Mouse (Mus musculus): ENCODE data around the gene Lpar2. TPM values are rescaled to one million over a fixed set of nuclear protein-coding genes. Genes with fewer than 3 reads are reported as not detected.

The Lpar2 gene
- polyA plus RNA-seq (2014; fragmentation: Nextera tagmentation; extraction: Ambion mirVana): 0.86 and 0.92 TPM in 2 replicates

DNA sequence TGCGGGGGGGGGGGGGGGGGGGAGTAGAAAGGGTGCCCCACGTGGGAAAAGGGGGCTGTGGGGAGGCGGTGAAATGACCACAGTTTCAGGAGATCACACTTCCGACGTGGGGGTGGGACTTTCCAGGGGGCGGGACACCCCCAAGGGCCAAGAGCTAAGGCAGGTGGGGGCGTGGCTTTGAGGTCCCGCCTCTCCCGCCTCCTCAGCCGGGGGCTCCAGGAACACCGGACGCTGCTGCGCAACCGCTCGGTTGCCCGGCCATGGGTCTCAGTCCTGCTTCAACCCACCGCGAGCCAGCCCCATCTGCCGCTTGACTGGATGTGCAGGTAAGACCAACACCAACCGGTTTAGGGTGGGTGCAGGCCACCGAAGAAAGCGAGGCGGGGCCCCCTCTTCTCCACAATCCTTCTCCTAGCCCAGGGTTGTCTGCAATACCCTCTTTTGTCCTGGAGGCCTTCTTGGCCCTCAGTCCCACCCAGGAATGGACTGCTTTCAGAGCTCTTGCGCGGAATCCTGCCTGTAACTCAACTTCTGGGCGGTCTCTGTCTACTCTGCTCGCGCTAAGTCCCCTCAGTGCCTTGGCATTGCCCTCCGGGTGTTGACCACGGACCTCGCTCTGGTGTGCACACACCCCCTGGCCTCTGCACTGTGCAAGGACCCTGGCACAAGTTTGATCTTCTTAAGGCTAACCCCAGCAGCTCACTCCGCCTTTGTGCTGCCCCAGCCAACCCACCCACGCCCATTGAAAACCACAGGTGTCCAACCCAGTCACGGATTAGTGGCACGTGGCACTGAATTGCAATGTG lies at the start of gene Lpar2:
Gene Lpar2, plus strand, starts transcription at position 44 of the 806 bp plus-strand sequence.
- H3K9ac ChIP-seq (ENCODE audit: low read depth, low read length): peak within 1 kb of the TSS; percentile 76
- H3K9me3 ChIP-seq (ENCODE audit: control insufficient read depth, low read length): no peaks in the 10 kb centered on the region
- DNase-seq (ENCODE audit: low spot score): peak; percentile 93
- peaks cover 11% of the 10 kb centered on the region for H3K4me1 ChIP-seq (ENCODE audit: control insufficient read depth, insufficient read depth, low read length)
- peak within 1 kb of the TSS; percentile 86 for H3K4me2 ChIP-seq (ENCODE audit: low read depth, low read length)
- peak within 1 kb of the TSS; percentile 62 for H3K4me3 ChIP-seq (ENCODE audit: low read depth, low read length)
- H3K27me3 ChIP-seq (replicated peaks; ENCODE audit: control insufficient read depth, insufficient read depth, low read length): no peaks in the 10 kb centered on the region
- peak within 1 kb of the TSS; percentile 63 for H3K27ac ChIP-seq (replicated peaks; ENCODE audit: low read depth, low read length)
- ATAC-seq (ENCODE audit: low read depth): peak; percentile 86
- WGBS: 1% methylated on average over 23 of the region's 35 CpGs
- peaks cover 18% of the 10 kb centered on the region for H3K36me3 ChIP-seq (ENCODE audit: control insufficient read depth, insufficient read depth, low read length)

DNA sequence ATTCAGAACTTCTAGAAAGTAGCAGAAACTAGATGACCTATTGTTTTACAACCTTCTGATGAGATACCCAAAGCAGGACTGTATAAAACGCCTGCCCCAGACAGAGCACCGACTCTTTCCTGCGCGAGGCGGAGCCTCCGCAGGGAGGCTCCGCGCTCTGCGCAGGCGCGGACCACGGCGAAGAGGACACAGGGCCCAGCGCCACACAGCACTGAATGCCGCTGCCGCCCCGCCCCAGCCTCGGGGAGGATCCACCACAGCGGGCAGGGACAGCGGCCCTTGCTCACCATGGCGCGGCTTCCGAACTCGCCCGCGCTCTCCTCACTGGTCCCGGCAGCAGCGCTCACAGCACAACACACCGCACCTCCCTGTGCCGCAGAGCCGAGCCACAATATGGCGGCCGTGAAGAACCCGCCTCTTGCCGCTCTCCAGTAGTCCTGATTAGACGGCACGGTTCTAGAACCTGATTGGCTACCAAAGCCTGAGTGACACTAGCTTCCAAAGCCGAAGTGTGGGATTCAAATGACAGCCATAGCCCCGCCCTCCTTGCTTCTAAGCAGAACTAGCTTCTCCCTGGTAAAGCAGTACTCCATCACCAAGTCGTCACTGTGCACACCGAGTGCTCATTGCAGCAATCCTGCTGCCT lies 47.6 kb upstream of the Lpar2 start, which contains the start of gene Gm20422:
Gene Gm20422, minus strand, starts transcription at position 384 of the 646 bp plus-strand sequence.
- peak within 1 kb of the TSS; percentile 73 for H3K4me3 ChIP-seq (ENCODE audit: low read depth, low read length)
- peak; percentile 99 for ATAC-seq (ENCODE audit: low read depth)

DNA sequence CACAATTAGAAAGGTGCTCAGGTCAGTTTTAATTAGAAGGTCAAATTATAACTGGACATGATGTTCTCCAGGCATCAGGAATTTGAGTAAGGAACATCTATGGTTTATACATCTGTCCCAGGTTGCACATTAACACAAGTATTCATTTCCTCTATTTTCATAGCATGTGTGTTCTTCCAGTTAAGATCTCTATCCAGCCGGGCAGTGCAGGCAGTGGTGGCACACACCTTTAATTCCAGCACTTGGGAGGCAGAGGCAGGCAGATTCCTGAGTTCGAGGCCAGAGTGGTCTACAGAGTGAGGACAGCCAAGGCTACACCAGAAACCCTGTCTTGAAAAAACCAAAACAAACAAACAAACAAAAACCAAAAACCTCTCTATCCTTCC lies 47.1 kb upstream of the Lpar2 start:
- Histone ChIP-seq H3K9me3 (ENCODE audit: control insufficient read depth, low read length) (no peaks in the 10 kb centered on the region), H3K9ac (ENCODE audit: low read depth, low read length) (no peak overlapping the region), H3K4me1 (ENCODE audit: control insufficient read depth, insufficient read depth, low read length) (peaks cover 15% of the 10 kb centered on the region), H3K27ac (replicated peaks; ENCODE audit: low read depth, low read length) (no peak overlapping the region), H3K4me2 (ENCODE audit: low read depth, low read length) (peak overlapping the region; percentile 36), H3K27me3 (replicated peaks; ENCODE audit: control insufficient read depth, insufficient read depth, low read length) (no peaks in the 10 kb centered on the region), H3K36me3 (ENCODE audit: control insufficient read depth, insufficient read depth, low read length) (no peaks in the 10 kb centered on the region; the same call in 1 of the 2 replicates), H3K4me3 (ENCODE audit: low read depth, low read length) (peak overlapping the region; percentile 73)
- ATAC-seq (ENCODE audit: low read depth) (no peak), DNase-seq (ENCODE audit: low spot score) (no peak)
- WGBS: 54% methylated on average over 2 of the region's 2 CpGs

More for the DNA sequence above, 47.6 kb upstream of the Lpar2 start, which contains the start of gene Gm20422:
- peak within 1 kb of the TSS; percentile 100 for H3K27ac ChIP-seq (replicated peaks; ENCODE audit: low read depth, low read length)
- peaks cover 3% of the 10 kb centered on the region; the same call in 1 of the 2 replicates for H3K36me3 ChIP-seq (ENCODE audit: control insufficient read depth, insufficient read depth, low read length)
- peak; percentile 100 for DNase-seq (ENCODE audit: low spot score)
- H3K9me3 ChIP-seq (ENCODE audit: control insufficient read depth, low read length): no peaks in the 10 kb centered on the region
- peak within 1 kb of the TSS; percentile 79 for H3K4me2 ChIP-seq (ENCODE audit: low read depth, low read length)
- peaks cover 15% of the 10 kb centered on the region for H3K4me1 ChIP-seq (ENCODE audit: control insufficient read depth, insufficient read depth, low read length)
- H3K27me3 ChIP-seq (replicated peaks; ENCODE audit: control insufficient read depth, insufficient read depth, low read length): no peaks in the 10 kb centered on the region
- H3K9ac ChIP-seq (ENCODE audit: low read depth, low read length): peak within 1 kb of the TSS; percentile 94
- 0% methylated on average over 33 of the region's 41 CpGs for WGBS

DNA sequence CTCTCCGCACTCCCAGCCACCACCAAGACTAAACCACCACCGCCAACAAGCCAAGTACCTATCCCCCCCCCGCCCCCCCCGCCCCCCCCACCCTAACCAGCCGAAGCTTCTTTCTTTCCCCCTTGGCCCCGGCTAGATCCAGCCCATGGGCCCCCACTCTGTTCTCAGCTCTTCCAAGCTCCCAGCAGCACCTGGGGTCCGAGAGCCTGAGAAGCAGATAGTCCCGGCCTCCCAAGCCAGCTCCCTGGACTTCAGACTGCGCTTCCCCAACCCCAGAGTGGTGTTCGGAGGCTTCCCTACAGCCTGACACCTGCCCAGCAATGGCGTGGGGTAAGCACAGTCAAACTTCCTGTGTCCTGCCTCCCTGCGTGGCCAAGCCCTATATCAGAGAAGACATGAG lies 45.1 kb upstream of the Lpar2 start:
- Histone ChIP-seq H3K4me1 (ENCODE audit: control insufficient read depth, insufficient read depth, low read length) (peaks cover 10% of the 10 kb centered on the region), H3K9ac (ENCODE audit: low read depth, low read length) (no peak overlapping the region), H3K9me3 (ENCODE audit: control insufficient read depth, low read length) (no peaks in the 10 kb centered on the region), H3K27ac (replicated peaks; ENCODE audit: low read depth, low read length) (no peak overlapping the region), H3K4me2 (ENCODE audit: low read depth, low read length) (no peak overlapping the region), H3K36me3 (ENCODE audit: control insufficient read depth, insufficient read depth, low read length) (no peaks in the 10 kb centered on the region), H3K4me3 (ENCODE audit: low read depth, low read length) (no peak overlapping the region), H3K27me3 (replicated peaks; ENCODE audit: control insufficient read depth, insufficient read depth, low read length) (no peaks in the 10 kb centered on the region)
- WGBS: 63% methylated on average over 9 of the region's 12 CpGs
- ATAC-seq (ENCODE audit: low read depth) (no peak), DNase-seq (ENCODE audit: low spot score) (no peak)

DNA sequence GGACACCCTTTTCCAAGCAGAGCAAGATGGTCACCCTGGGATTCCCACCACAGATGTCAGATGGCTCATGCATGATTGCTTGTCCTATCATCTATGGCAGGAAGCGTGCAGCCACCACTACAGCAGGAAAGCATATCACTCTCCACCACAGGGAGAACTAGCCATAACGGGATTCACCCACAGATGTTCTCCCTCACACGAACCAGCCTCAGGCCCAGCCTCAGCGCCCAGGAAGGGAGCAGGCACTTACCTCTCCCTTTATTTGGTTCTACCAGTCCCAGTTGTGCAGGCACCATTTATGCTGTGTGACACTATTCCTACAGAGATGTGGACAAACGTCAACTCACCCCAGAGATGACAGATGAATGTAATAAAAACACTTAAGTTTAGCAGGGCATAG lies 33.1 kb upstream of the Lpar2 start:
- Histone ChIP-seq H3K4me3 (ENCODE audit: low read depth, low read length) (no peak overlapping the region), H3K9ac (ENCODE audit: low read depth, low read length) (no peak overlapping the region), H3K4me1 (ENCODE audit: control insufficient read depth, insufficient read depth, low read length) (peaks cover 17% of the 10 kb centered on the region), H3K36me3 (ENCODE audit: control insufficient read depth, insufficient read depth, low read length) (peaks cover 10% of the 10 kb centered on the region), H3K27ac (replicated peaks; ENCODE audit: low read depth, low read length) (no peak overlapping the region), H3K4me2 (ENCODE audit: low read depth, low read length) (no peak overlapping the region), H3K27me3 (replicated peaks; ENCODE audit: control insufficient read depth, insufficient read depth, low read length) (no peaks in the 10 kb centered on the region), H3K9me3 (ENCODE audit: control insufficient read depth, low read length) (no peaks in the 10 kb centered on the region)
- ATAC-seq (ENCODE audit: low read depth): no peak
- no peak for DNase-seq (ENCODE audit: low spot score)
- 83% methylated on average over 5 of the region's 5 CpGs for WGBS

DNA sequence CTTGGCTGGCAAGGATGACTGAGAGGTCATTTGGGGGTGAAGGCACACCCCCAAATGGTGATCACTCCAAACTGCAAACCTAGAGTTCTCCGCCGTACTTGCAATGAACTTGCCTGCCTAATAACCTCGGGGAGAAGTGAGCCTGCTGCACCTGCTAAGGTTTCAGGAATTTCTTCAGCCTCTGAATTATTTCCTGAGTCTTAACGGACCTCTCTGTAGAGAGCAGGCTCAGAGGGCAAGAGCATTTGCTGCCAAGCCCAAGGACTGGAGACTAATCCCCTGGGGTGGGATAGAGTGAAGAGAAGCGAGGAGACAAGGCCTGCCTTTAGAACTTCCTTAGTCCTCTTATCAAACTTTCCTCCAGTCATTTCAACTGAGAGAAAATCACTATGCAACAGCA lies 32.5 kb upstream of the Lpar2 start:
- Histone ChIP-seq H3K36me3 (ENCODE audit: control insufficient read depth, insufficient read depth, low read length) (peaks cover 16% of the 10 kb centered on the region), H3K27me3 (replicated peaks; ENCODE audit: control insufficient read depth, insufficient read depth, low read length) (no peaks in the 10 kb centered on the region), H3K9ac (ENCODE audit: low read depth, low read length) (no peak overlapping the region), H3K4me3 (ENCODE audit: low read depth, low read length) (peak overlapping the region; percentile 100; the same call in 1 of the 2 replicates), H3K4me2 (ENCODE audit: low read depth, low read length) (peak overlapping the region; percentile 76; the same call in 1 of the 2 replicates), H3K4me1 (ENCODE audit: control insufficient read depth, insufficient read depth, low read length) (peaks cover 17% of the 10 kb centered on the region), H3K9me3 (ENCODE audit: control insufficient read depth, low read length) (no peaks in the 10 kb centered on the region), H3K27ac (replicated peaks; ENCODE audit: low read depth, low read length) (no peak overlapping the region)
- DNase-seq (ENCODE audit: low spot score) (no peak), ATAC-seq (ENCODE audit: low read depth) (no peak)
- 63% methylated on average over 5 of the region's 5 CpGs for WGBS

DNA sequence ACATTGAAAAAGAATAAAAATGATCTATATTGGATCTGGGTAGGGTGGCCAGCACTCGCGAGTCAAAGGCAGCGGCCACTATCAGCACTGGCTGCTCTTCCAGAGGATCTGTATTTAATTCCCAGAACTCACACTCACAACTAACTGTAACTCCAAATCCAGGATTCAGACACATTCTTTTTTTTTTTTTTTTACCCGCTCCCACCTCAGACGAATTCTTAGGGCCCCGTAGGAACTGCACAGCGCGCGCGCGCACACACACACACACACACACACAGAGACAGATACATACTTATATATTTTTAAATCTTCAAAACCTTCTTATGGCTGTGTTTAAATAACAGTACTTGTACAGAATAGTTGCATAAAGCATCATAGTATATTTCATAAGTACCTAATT lies 31.9 kb upstream of the Lpar2 start:
- ATAC-seq (ENCODE audit: low read depth): 0 out of 2 replicates have a peak, but pooled peaks have one; percentile 2
- H3K4me3 ChIP-seq (ENCODE audit: low read depth, low read length): peak overlapping the region; percentile 100
- H3K27me3 ChIP-seq (replicated peaks; ENCODE audit: control insufficient read depth, insufficient read depth, low read length): no peaks in the 10 kb centered on the region
- no peaks in the 10 kb centered on the region for H3K9me3 ChIP-seq (ENCODE audit: control insufficient read depth, low read length)
- H3K9ac ChIP-seq (ENCODE audit: low read depth, low read length): peak overlapping the region; percentile 94
- peak overlapping the region; percentile 89 for H3K27ac ChIP-seq (replicated peaks; ENCODE audit: low read depth, low read length)
- no peak for DNase-seq (ENCODE audit: low spot score)
- peaks cover 17% of the 10 kb centered on the region for H3K4me1 ChIP-seq (ENCODE audit: control insufficient read depth, insufficient read depth, low read length)
- H3K36me3 ChIP-seq (ENCODE audit: control insufficient read depth, insufficient read depth, low read length): peaks cover 23% of the 10 kb centered on the region
- WGBS: 20% methylated on average over 11 of the region's 11 CpGs
- peak overlapping the region; percentile 76 for H3K4me2 ChIP-seq (ENCODE audit: low read depth, low read length)

DNA sequence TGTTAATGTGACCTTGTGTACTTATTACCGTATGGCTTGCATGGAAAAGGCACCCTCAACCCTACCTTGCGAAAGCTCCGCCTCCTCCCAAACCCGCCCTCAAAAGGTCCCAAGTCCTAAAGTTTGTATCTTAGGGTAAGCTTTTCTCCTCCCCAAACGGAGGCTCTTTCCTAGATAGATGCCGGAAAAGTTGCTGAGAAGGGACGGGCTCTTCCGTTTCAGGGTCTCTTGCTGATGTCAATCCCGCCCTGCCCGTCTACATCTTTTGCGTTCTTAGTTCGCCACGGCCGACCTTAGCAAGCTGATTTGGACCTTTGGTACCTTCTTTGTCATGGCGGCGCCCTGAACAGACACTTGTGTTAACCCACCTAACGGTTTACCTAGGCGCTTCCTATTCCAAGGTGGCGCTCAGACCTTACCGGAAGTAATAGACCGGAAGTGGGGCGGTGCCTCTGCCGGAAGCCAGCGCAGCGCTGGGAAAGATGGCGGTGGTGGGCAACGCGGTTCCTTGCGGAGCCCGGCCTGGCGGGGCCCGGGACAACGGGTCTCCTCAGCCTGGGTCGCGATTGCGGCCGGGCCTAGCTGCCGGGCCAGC lies 31.4 kb upstream of the Lpar2 start, which contains the start of the genes Atp13a1 and Zfp866:
Gene Atp13a1, plus strand, starts transcription at position 391 of the 595 bp plus-strand sequence.
Gene Zfp866, minus strand, starts transcription at position 406 of the 595 bp plus-strand sequence.
- Histone ChIP-seq H3K4me1 (ENCODE audit: control insufficient read depth, insufficient read depth, low read length) (peaks cover 17% of the 10 kb centered on the region), H3K4me2 (ENCODE audit: low read depth, low read length) (peak within 1 kb of the TSS; percentile 76), H3K27ac (replicated peaks; ENCODE audit: low read depth, low read length) (peak within 1 kb of the TSS; percentile 89), H3K9me3 (ENCODE audit: control insufficient read depth, low read length) (no peaks in the 10 kb centered on the region), H3K27me3 (replicated peaks; ENCODE audit: control insufficient read depth, insufficient read depth, low read length) (no peaks in the 10 kb centered on the region), H3K36me3 (ENCODE audit: control insufficient read depth, insufficient read depth, low read length) (peaks cover 28% of the 10 kb centered on the region), H3K9ac (ENCODE audit: low read depth, low read length) (peak within 1 kb of the TSS; percentile 94), H3K4me3 (ENCODE audit: low read depth, low read length) (peak within 1 kb of the TSS; percentile 100)
- DNase-seq (ENCODE audit: low spot score) (peak; percentile 95), ATAC-seq (ENCODE audit: low read depth) (peak; percentile 97)
- WGBS: 1% methylated on average over 37 of the region's 38 CpGs

All from embryonic facial prominence, embryonic 14.5 days (tissue).